Mouse (Mus musculus): ENCODE data around the gene Cnot3. TPM values are rescaled to one million over a fixed set of nuclear protein-coding genes. Genes with fewer than 3 reads are reported as not detected.
"Not testable (repeated sequence)": the region's sequence is repeated elsewhere in the genome, so short reads cannot be mapped to it uniquely, and the experiment has no call there.

Gene Cnot3
- polyA plus RNA-seq, 1 experiment from 2014 or later = 48.4 TPM

DNA sequence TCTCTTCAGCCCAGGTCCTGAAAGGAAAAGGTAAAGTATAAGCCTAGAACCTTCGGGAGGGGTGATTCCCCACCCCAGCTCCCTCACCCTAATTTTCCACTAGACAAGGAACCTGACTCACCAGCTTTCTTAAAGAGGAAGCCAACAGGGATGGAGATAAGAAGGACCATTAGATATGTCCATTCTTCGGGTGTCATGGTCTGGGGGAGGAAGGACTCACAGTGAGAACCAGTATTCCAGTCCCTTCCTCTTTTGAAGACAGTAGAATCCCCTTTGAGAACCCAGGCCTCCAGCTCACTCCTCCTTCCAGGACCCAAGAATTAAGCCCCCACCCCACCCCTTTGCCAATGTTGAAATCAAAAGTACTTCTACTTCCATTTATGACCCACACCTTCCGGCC lies 46.9 kb downstream of the Cnot3 start:
- Histone ChIP-seq H3K9me3 (no peaks in the 10 kb centered on the region), H3K27me3 (replicated peaks) (no peaks in the 10 kb centered on the region), H3K4me3 (peak overlapping the region; percentile 91), H3K36me3 (replicated peaks) (peaks cover 5% of the 10 kb centered on the region; the same call in 1 of the 2 replicates), H3K4me1 (peaks cover 27% of the 10 kb centered on the region), H3K9ac (peak overlapping the region; percentile 96), H3K27ac (peak overlapping the region; percentile 96), H3K4me2 (peak overlapping the region; percentile 85)
- no peak for ATAC-seq (replicated peaks)
- WGBS = 33% methylated on average over 3 of the region's 3 CpGs

DNA sequence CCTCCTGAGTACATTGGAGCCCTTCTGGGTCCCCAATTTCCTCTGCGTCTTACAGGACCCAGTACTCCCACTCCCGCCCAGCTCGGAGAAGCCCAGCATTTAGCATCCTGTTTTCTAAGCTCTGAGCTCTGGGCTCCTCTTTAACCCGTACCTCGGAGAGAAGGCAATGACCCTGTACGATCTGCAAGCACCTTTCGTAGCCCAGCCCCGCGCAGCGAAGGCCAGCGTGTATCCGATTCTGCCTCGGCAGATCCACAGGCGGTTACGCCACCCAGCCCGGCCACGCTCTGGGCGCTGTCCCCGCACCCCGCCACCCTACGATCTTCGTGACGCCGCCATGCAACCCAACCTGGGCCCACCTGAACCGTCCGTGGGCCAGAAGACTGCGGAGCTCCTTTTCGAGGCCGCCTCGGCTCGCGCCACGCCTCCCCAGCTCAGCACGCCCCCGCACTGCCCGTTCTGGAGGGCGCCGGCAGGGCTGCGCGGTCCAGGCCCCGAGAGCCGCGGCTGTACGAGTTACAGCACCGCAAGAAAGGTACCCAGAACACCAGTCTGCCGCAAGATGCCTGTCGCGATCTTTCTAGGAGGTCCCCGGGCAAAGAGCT lies 47.4 kb downstream of the Cnot3 start, which contains the start of gene Tsen34:
Tsen34 (plus strand) TSS at position 482 of the 605 bp plus-strand sequence.
- Histone ChIP-seq H3K9ac (peak within 1 kb of the TSS; percentile 96), H3K36me3 (replicated peaks) (peaks cover 8% of the 10 kb centered on the region; the same call in 1 of the 2 replicates), H3K4me3 (peak within 1 kb of the TSS; percentile 91), H3K4me1 (peaks cover 27% of the 10 kb centered on the region), H3K27ac (peak within 1 kb of the TSS; percentile 96), H3K9me3 (no peaks in the 10 kb centered on the region), H3K27me3 (replicated peaks) (no peaks in the 10 kb centered on the region), H3K4me2 (peak within 1 kb of the TSS; percentile 85)
- under 1% methylated on average over 49 of the region's 49 CpGs for WGBS
- ATAC-seq (replicated peaks) = peak; percentile 79

DNA sequence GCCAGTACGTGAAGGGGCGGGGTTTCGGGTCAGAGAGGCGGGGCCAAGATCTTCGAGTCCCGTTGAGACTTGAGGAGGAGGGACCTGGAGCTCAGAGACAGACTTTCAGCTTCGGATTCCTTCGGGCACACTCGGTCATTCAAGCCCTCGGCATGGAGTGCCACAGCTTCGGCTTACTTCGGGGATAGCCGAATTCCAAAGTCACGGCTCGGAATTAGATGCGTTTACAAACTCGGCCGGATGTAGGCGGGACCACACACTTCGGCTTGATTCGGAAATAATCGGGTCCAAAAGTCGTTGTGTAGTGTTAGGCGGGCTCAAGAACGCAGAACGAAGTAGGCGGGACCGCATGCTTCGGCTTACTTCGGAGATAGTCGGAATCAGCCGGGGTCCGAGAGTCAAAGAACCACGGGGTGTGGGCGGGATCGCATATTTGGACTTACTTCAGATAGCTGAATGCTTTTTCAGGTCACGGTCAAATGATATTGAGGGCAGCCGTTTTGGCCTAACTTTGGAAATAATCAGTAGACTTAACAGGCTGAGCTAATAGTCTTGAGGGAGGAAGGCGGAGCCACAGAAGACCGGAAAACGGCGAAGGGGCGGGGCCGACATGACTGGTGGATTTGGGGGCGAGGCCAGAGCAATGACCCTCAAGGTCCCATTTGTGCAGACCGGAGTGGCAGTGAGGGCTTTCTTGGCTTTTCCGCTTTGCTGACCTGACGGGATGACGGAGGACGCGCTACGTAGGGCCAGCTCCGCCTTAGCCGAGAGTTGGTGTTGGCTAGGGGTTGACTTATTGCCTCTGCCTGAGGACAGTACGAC lies 48.1 kb downstream of the Cnot3 start, which contains the start of gene Mboat7:
Mboat7 (minus strand) TSS at position 537 of the 822 bp plus-strand sequence.
- peaks cover 12% of the 10 kb centered on the region; the same call in 1 of the 2 replicates for H3K36me3 ChIP-seq (replicated peaks)
- under 1% methylated on average over 55 of the region's 55 CpGs for WGBS
- H3K9me3 ChIP-seq = no peaks in the 10 kb centered on the region
- peak within 1 kb of the TSS; percentile 85 for H3K4me2 ChIP-seq
- peaks cover 27% of the 10 kb centered on the region for H3K4me1 ChIP-seq
- ATAC-seq (replicated peaks) = peak; percentile 94
- peak within 1 kb of the TSS; percentile 96 for H3K9ac ChIP-seq
- H3K27ac ChIP-seq = peak within 1 kb of the TSS; percentile 96
- no peaks in the 10 kb centered on the region for H3K27me3 ChIP-seq (replicated peaks)
- peak within 1 kb of the TSS; percentile 91 for H3K4me3 ChIP-seq

GRCm38 (mm10) chr7:3693809-3694075 lies 48.7 kb downstream of the Cnot3 start:
- WGBS = 0% methylated on average over 18 of the region's 18 CpGs
- no peak; the same call in 1 of the 2 replicates for ATAC-seq (replicated peaks)
- peak overlapping the region; percentile 91 for H3K4me3 ChIP-seq
- peak overlapping the region; percentile 96 for H3K9ac ChIP-seq
- peaks cover 27% of the 10 kb centered on the region for H3K4me1 ChIP-seq
- H3K4me2 ChIP-seq = peak overlapping the region; percentile 85
- H3K9me3 ChIP-seq = no peaks in the 10 kb centered on the region
- H3K27ac ChIP-seq = peak overlapping the region; percentile 96
- H3K36me3 ChIP-seq (replicated peaks) = peaks cover 17% of the 10 kb centered on the region; the same call in 1 of the 2 replicates
- H3K27me3 ChIP-seq (replicated peaks) = no peaks in the 10 kb centered on the region

- peak; percentile 40 for ATAC-seq (replicated peaks)
- Histone ChIP-seq H3K9me3 (no peaks in the 10 kb centered on the region), H3K27ac (peak overlapping the region; percentile 96), H3K4me3 (peak overlapping the region; percentile 91), H3K36me3 (replicated peaks) (peaks cover 22% of the 10 kb centered on the region; the same call in 1 of the 2 replicates), H3K9ac (peak overlapping the region; percentile 96), H3K4me2 (peak overlapping the region; percentile 85), H3K4me1 (peaks cover 27% of the 10 kb centered on the region), H3K27me3 (replicated peaks) (no peaks in the 10 kb centered on the region)
- WGBS = under 1% methylated on average over 53 of the region's 55 CpGs
Measured at GRCm38 (mm10) chr7:3694076-3694948, 49.2 kb downstream of the Cnot3 start.

DNA sequence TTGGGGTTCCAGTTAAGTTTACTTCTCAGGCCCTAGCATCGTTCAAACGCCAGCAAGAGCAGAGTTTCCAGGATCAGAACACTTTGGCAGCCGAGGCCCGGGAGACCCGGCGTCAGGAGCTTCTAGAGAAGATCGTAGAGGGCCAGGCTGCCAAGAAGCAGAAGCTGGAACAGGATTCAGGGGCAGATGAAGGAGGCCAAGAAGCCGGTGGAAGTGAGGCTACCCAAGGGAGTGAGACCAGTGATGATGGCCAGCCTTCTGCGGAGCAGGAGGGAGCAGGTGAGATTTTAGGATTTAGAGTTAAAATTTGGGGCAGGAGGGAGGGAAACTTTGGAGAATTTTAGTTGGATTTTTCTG lies 49.9 kb downstream of the Cnot3 start:
- not testable (repeated sequence) for H3K27me3 ChIP-seq (replicated peaks); ATAC-seq (replicated peaks); H3K9me3 ChIP-seq
- Histone ChIP-seq H3K4me1 (peaks cover 27% of the 10 kb centered on the region), H3K4me3 (peak overlapping the region; percentile 91), H3K4me2 (peak overlapping the region; percentile 85), H3K27ac (peak overlapping the region; percentile 96), H3K9ac (peak overlapping the region; percentile 96), H3K36me3 (replicated peaks) (peaks cover 23% of the 10 kb centered on the region)
- WGBS = 6% methylated on average over 9 of the region's 9 CpGs

GRCm38 (mm10) chr7:3698471-3698870 lies 53.4 kb downstream of the Cnot3 start:
- H3K27me3 ChIP-seq (replicated peaks) = no peaks in the 10 kb centered on the region
- H3K9me3 ChIP-seq = no peaks in the 10 kb centered on the region
- no peak overlapping the region for H3K9ac ChIP-seq
- H3K4me3 ChIP-seq = no peak overlapping the region
- WGBS = 97% methylated on average over 6 of the region's 6 CpGs
- peaks cover 18% of the 10 kb centered on the region for H3K4me1 ChIP-seq
- no peak overlapping the region for H3K4me2 ChIP-seq
- ATAC-seq (replicated peaks) = no peak
- no peak overlapping the region for H3K27ac ChIP-seq
- peaks cover 32% of the 10 kb centered on the region for H3K36me3 ChIP-seq (replicated peaks)

GRCm38 (mm10) chr7:3703148-3703878 lies 58.2 kb downstream of the Cnot3 start:
- peak; percentile 58 for ATAC-seq (replicated peaks)
- H3K4me1 ChIP-seq = peaks cover 27% of the 10 kb centered on the region
- no peaks in the 10 kb centered on the region for H3K27me3 ChIP-seq (replicated peaks)
- H3K4me2 ChIP-seq = peak overlapping the region; percentile 84
- no peaks in the 10 kb centered on the region for H3K9me3 ChIP-seq
- H3K9ac ChIP-seq = peak overlapping the region; percentile 27; the same call in 1 of the 2 replicates
- H3K36me3 ChIP-seq (replicated peaks) = peaks cover 22% of the 10 kb centered on the region
- peak overlapping the region; percentile 79 for H3K4me3 ChIP-seq
- WGBS = 19% methylated on average over 6 of the region's 6 CpGs
- H3K27ac ChIP-seq = peak overlapping the region; percentile 93

DNA sequence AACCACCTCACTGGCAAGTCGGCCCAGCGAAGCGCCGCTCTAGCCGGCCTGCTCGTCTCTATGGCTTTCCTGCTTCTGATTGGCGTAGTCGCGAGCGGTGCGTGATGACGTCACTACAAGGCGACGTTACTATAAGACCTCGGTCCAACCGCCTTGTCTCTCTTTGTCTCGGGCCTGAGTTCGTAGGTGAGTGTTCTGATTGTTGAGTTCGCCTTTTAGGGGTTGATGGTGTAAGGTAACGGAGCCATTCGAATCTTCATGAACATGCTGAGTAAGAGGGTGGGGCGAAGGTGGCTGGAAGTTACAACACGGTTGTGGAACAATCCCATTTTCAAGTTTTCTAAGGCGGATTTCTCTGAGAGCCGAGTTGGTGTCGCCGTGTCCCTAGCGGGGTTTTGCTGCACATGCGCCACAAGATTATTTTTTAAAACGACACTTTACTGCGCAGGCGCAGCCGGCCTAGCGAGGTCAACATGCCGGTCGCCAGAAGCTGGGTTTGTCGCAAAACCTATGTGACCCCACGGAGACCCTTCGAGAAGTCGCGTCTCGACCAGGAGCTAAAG lies 58.9 kb downstream of the Cnot3 start, which contains the start of gene Rps9:
Rps9 (plus strand) TSS at position 115 of the 563 bp plus-strand sequence.
- Histone ChIP-seq H3K27ac (peak within 1 kb of the TSS; percentile 93), H3K27me3 (replicated peaks) (no peaks in the 10 kb centered on the region), H3K9ac (peak within 1 kb of the TSS; percentile 73), H3K4me1 (peaks cover 27% of the 10 kb centered on the region), H3K36me3 (replicated peaks) (peaks cover 18% of the 10 kb centered on the region), H3K9me3 (no peaks in the 10 kb centered on the region), H3K4me2 (peak within 1 kb of the TSS; percentile 84), H3K4me3 (peak within 1 kb of the TSS; percentile 79)
- WGBS = under 1% methylated on average over 42 of the region's 42 CpGs
- peak; percentile 95 for ATAC-seq (replicated peaks)

- Histone ChIP-seq H3K27me3 (replicated peaks) (no peaks in the 10 kb centered on the region), H3K4me1 (peaks cover 27% of the 10 kb centered on the region), H3K36me3 (replicated peaks) (peaks cover 14% of the 10 kb centered on the region), H3K4me2 (peak overlapping the region; percentile 84), H3K4me3 (peak overlapping the region; percentile 79), H3K27ac (peak overlapping the region; percentile 93), H3K9me3 (no peaks in the 10 kb centered on the region), H3K9ac (peak overlapping the region; percentile 73)
- WGBS = under 1% methylated on average over 20 of the region's 20 CpGs
- ATAC-seq (replicated peaks) = peak; percentile 73
Measured at GRCm38 (mm10) chr7:3704475-3704874, 59.4 kb downstream of the Cnot3 start.

GRCm38 (mm10) chr7:3705461-3705860 lies 60.4 kb downstream of the Cnot3 start:
- H3K27me3 ChIP-seq (replicated peaks); H3K27ac ChIP-seq; H3K9me3 ChIP-seq; ATAC-seq (replicated peaks): not testable (repeated sequence)
- Histone ChIP-seq H3K9ac (peak overlapping the region; percentile 73), H3K36me3 (replicated peaks) (peaks cover 10% of the 10 kb centered on the region; the same call in 1 of the 2 replicates), H3K4me3 (peak overlapping the region; percentile 79), H3K4me2 (peak overlapping the region; percentile 84), H3K4me1 (peaks cover 27% of the 10 kb centered on the region)
- 4% methylated on average over 7 of the region's 7 CpGs for WGBS

Data from midbrain, embryonic 15.5 days (tissue).